Mouse (Mus musculus) left cerebral cortex, postnatal 36 days (tissue): ENCODE results near the gene Kcnc2. TPM values are rescaled to one million over a fixed set of nuclear protein-coding genes. Genes with fewer than 3 reads are reported as not detected.

Experiments used
- total RNA-seq, 2 experiments: library from RNA; stranded (reverse); gene quantifications; 2 replicates each; pipeline ENCODE4 v1.2.3; 2021

Kcnc2 gene
- total RNA-seq, 2 experiments from 2014 or later, result 82.0 to 92.6 TPM

Other genes with a start within 250 kb of the Kcnc2 start
- gene Glipr1l1, start 210.9 kb upstream of the Kcnc2 start, total RNA-seq, result not detected
- not detected for gene Glipr1l2, start 187.8 kb upstream of the Kcnc2 start, total RNA-seq
- gene Glipr1l3, start 110.8 kb upstream of the Kcnc2 start, total RNA-seq, result not detected
- under 1 TPM in 1 of 2 experiments, not detected in 1; 0.34 TPM for gene Caps2, start 107.5 kb upstream of the Kcnc2 start, total RNA-seq